Mouse (Mus musculus) stomach, embryonic 14.5 days (tissue): ENCODE data around the gene Epas1. TPM values are rescaled to one million over a fixed set of nuclear protein-coding genes. Genes with fewer than 3 reads are reported as not detected.
A peak's percentile ranks its signal among the peaks of the same experiment; 100 is the strongest.

Source experiments
- ATAC-seq: fragments of 200-750 bp; cut with Nextera tagmentation; 2 replicates; pipeline ENCODE4 v1.8.0; 2017; ENCODE audit warnings: low read depth, moderate TSS enrichment; ENCODE audit not compliant: insufficient number of reproducible peaks, insufficient read depth, low FRiP score
- H3K27ac ChIP-seq: fragments of 300-500 bp; sonication (generic); 2 replicates; pipeline ENCODE4 v1.5.1; 2014; ENCODE audit warnings: mild to moderate bottlenecking, low read length, moderate library complexity, mixed read lengths
- H3K27me3 ChIP-seq: fragments of 300-500 bp; sonication (generic); 2 replicates; pipeline ENCODE4 v1.6.1; 2014; ENCODE audit warnings: low read length, control low read depth, mixed read lengths; ENCODE audit not compliant: control insufficient read depth, insufficient read depth
- H3K36me3 ChIP-seq: fragments of 300-500 bp; sonication (generic); 2 replicates; pipeline ENCODE4 v1.6.1; 2014; ENCODE audit warnings: mild to moderate bottlenecking, control low read depth, low read length, moderate library complexity, mixed read lengths; ENCODE audit not compliant: control insufficient read depth, insufficient read depth
- H3K4me1 ChIP-seq: fragments of 300-500 bp; sonication (generic); 2 replicates; pipeline ENCODE4 v1.6.1; 2014; ENCODE audit warnings: low read length, control low read depth, mixed read lengths; ENCODE audit not compliant: control insufficient read depth, insufficient read depth
- H3K4me2 ChIP-seq: fragments of 300-500 bp; sonication (generic); replicated peaks from 2 replicates; pipeline ENCODE4 v1.6.1; 2014; ENCODE audit warnings: low read depth, low read length, control low read depth
- H3K4me3 ChIP-seq: fragments of 300-500 bp; sonication (generic); 2 replicates; pipeline ENCODE4 v1.5.1; 2014; ENCODE audit warnings: low read depth, low read length, control low read depth
- H3K9ac ChIP-seq: fragments of 300-500 bp; sonication (generic); replicated peaks from 2 replicates; pipeline ENCODE4 v1.6.1; 2014; ENCODE audit warnings: low read depth, mild to moderate bottlenecking, control low read depth, low read length, moderate library complexity, mixed read lengths
- H3K9me3 ChIP-seq: fragments of 300-500 bp; sonication (generic); 2 replicates; pipeline ENCODE4 v1.6.1; 2016; ENCODE audit warnings: low read depth, low read length, control low read depth; ENCODE audit not compliant: control insufficient read depth
- WGBS: fragments of 180-500 bp; shearing (Covaris S2); extraction: QIAGEN DNeasy Blood & Tissue Kit; methylation state at CpG from one replicate; pipeline ENCODE4 v1.1.7; 2014; 5-methylcytosine and 5-hydroxymethylcytosine counted together
- polyA plus RNA-seq: library from polyadenylated mRNA; unstranded; fragments of >200 nt; fragmentation: Nextera tagmentation; extraction: Ambion mirVana; gene quantifications from 2 replicates; pipeline ENCODE4 v1.2.1, GENCODE M21; 2014

Gene Epas1
- 8.4 and 9.5 TPM in 2 replicates for polyA plus RNA-seq

DNA sequence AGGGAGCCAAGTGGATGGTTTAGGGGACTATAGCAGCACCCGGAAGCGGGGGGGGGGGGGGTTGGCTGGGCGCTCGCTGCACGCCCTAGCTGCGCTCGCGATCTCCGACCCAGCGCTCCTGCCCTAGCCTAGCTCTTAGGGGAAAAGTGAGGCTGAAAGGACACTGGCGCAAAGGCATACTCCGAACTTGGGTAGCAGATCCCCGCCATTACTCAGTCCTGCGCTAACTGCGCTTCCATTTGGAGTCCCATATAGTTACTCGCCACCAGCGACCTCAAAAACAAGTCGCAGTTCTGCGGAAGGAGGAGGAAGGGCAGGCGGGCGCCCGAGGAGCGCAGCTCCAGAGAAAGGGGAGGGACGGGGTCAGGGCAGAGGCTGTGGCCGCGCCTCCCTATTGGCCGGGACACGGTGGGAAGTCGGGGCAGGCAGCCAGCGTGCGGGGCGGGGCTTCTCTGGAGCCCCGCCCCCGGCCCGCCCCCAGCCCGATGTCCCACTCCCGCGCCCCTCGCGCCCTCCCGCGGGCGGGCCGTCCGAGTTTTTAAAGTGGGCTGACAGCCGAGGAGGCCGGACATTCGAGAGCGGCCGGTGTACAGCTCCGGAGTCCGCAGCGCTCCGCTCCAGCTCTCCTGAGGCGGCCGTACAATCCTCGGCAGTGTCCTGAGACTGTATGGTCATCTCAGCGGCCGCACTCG lies at the start of gene Epas1:
TSS of gene Epas1 (plus strand) at position 571 of the 692 bp plus-strand sequence.
- peak within 1 kb of the TSS; percentile 34; the same call in 1 of the 2 replicates for H3K9ac ChIP-seq
- no peaks in the 10 kb centered on the region for H3K9me3 ChIP-seq
- H3K4me1 ChIP-seq: peaks cover 11% of the 10 kb centered on the region; the same call in 1 of the 2 replicates
- peak; percentile 94 for ATAC-seq
- H3K4me2 ChIP-seq: peak within 1 kb of the TSS; percentile 96
- H3K27me3 ChIP-seq: peaks cover 8% of the 10 kb centered on the region; the same call in 1 of the 2 replicates
- WGBS: under 1% methylated on average over 49 of the region's 60 CpGs
- H3K27ac ChIP-seq: peak within 1 kb of the TSS; percentile 33; the same call in 1 of the 2 replicates
- H3K36me3 ChIP-seq: no peaks in the 10 kb centered on the region
- H3K4me3 ChIP-seq: peak within 1 kb of the TSS; percentile 52

DNA sequence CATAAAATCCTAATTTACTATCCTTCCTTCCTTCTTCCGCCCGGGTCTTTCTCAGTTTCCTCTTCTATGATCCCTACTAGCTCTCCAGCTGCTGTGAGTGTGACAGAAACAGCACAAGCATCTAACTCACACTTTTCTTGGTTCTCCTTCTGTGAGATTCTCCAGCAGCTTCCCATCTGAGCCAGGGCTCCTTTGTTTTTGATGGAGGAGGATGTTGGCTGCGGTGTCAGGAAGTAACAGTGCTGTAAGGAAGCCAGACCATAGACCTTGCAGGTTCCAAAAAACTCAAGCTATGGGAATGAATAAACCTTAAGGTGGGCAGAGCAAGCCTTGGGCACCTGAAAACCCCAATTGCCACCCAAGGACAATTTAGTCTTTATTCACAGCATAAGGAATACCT lies 48.3 kb upstream of the Epas1 start:
- H3K27me3 ChIP-seq: no peaks in the 10 kb centered on the region
- H3K36me3 ChIP-seq: no peaks in the 10 kb centered on the region
- no peak overlapping the region for H3K4me2 ChIP-seq
- H3K9me3 ChIP-seq: no peaks in the 10 kb centered on the region
- no peak for ATAC-seq
- 83% methylated on average over 3 of the region's 3 CpGs for WGBS
- no peak overlapping the region for H3K9ac ChIP-seq
- H3K4me3 ChIP-seq: no peak overlapping the region
- H3K4me1 ChIP-seq: no peaks in the 10 kb centered on the region
- no peak overlapping the region for H3K27ac ChIP-seq

DNA sequence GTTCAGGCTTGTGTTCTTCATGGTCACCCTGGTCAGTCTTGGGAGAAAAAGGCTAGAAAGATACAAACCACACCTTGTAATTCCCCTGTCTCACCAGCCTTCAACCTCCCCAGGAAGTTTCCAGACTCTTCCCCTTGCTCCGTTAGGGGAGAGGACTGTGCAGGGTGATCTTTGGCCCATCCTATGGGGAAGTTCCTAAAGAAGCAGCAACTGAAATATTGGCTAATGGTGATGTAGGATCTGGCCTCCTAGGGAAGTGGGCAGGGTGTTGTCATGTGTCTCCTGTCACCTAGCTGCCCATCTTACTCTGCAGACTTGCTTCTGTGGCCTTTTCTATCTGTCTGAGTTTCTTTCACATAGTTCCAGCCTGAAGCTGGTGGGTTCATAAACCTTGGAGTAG lies 47.0 kb upstream of the Epas1 start:
- H3K4me3 ChIP-seq: no peak overlapping the region
- no peaks in the 10 kb centered on the region for H3K27me3 ChIP-seq
- no peak overlapping the region for H3K27ac ChIP-seq
- no peak overlapping the region for H3K4me2 ChIP-seq
- WGBS: 76% methylated on average over 1 of the region's 1 CpGs
- no peaks in the 10 kb centered on the region for H3K4me1 ChIP-seq
- ATAC-seq: no peak
- no peak overlapping the region for H3K9ac ChIP-seq
- no peaks in the 10 kb centered on the region for H3K9me3 ChIP-seq
- H3K36me3 ChIP-seq: no peaks in the 10 kb centered on the region

DNA sequence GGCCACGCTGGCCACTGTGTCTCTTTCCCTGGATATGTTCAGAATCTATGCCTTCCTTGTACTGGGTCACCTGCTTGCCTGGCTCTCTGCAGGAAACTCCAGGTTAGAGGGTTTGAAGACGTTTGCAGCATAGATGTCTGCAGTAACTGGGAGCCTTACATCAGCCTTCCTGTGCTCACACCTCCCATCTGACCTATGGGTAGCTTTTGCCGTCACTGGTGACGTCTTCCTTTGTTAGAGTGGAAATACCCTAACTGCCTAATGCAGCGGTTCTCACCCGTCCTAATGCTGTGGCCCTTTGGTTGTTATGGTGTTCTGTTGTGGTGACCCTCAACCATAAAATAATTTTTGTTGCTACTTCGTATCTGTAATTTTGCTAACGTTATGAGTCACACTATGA lies 43.7 kb upstream of the Epas1 start:
- no peaks in the 10 kb centered on the region for H3K9me3 ChIP-seq
- no peak overlapping the region for H3K4me2 ChIP-seq
- H3K36me3 ChIP-seq: no peaks in the 10 kb centered on the region
- H3K9ac ChIP-seq: no peak overlapping the region
- H3K4me1 ChIP-seq: no peaks in the 10 kb centered on the region
- 79% methylated on average over 8 of the region's 8 CpGs for WGBS
- H3K27me3 ChIP-seq: no peaks in the 10 kb centered on the region
- no peak for ATAC-seq
- H3K4me3 ChIP-seq: no peak overlapping the region
- H3K27ac ChIP-seq: no peak overlapping the region

DNA sequence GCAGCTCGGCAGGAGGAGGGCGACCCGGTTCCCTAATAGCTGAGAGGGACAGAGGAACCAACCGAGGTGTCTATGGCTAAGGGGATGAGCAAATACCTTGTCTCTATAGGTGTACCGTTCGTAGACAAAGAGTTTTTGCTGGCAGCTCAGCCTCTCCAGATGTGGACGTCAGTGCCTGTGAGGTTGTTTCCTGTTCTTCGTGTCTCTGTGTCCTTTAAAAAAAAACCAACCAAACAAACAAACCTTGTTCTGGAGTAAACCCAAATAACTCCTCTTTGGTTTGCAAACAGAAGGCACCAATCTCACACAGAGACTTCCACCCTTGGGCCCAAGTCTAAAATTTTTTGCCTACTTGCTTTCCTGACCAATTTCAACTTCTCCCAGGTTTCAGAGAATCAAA lies 43.1 kb upstream of the Epas1 start:
- Histone ChIP-seq H3K4me3 (no peak overlapping the region), H3K27ac (no peak overlapping the region), H3K9ac (no peak overlapping the region), H3K4me1 (no peaks in the 10 kb centered on the region), H3K36me3 (no peaks in the 10 kb centered on the region), H3K4me2 (no peak overlapping the region), H3K27me3 (no peaks in the 10 kb centered on the region), H3K9me3 (no peaks in the 10 kb centered on the region)
- WGBS: 76% methylated on average over 8 of the region's 8 CpGs
- ATAC-seq: no peak

DNA sequence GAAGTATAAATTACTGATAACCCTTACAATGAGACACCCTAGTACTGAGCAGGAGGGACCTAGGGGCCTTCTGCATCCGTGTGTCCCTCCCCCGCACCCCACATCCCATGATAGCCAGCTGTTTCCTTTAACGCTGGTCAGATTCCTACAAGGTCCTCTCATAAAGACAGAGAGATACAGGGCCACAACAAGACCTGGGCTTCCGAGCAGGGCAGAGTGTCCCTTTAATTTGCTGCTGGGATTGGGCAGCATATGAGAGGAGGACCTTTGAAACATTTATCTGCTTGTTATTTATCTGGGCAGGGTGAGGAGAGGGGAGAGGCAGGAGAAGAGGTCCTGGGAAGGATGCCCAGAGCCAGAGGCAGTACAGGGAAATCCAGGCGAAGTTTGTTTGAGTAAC lies 41.6 kb upstream of the Epas1 start:
- Histone ChIP-seq H3K27me3 (no peaks in the 10 kb centered on the region), H3K36me3 (no peaks in the 10 kb centered on the region), H3K9me3 (no peaks in the 10 kb centered on the region), H3K4me1 (no peaks in the 10 kb centered on the region), H3K9ac (no peak overlapping the region), H3K4me2 (no peak overlapping the region), H3K4me3 (no peak overlapping the region), H3K27ac (no peak overlapping the region)
- WGBS: 35% methylated on average over 5 of the region's 5 CpGs
- no peak for ATAC-seq

DNA sequence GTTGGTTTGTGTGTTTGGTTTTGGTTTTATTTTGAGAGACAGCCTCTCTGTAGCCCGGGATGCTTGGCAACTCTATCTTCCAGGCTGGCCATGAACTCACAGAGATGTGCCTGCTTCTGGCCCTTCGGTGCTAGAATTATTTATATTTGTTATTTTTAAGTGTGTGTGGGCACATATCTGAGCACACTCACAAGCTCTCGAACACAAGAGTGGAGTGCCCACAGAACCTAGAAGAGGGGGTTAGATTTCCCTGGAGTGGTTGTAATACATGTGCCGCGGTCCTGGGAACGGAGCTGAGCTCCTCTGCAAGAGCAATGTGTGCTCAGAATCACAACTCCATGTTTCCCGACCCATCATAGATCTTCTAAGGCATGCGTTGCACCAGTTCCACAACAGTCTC lies 40.9 kb upstream of the Epas1 start:
- Histone ChIP-seq H3K36me3 (no peaks in the 10 kb centered on the region), H3K27me3 (no peaks in the 10 kb centered on the region), H3K27ac (no peak overlapping the region), H3K4me3 (no peak overlapping the region), H3K9me3 (no peaks in the 10 kb centered on the region), H3K9ac (no peak overlapping the region), H3K4me2 (no peak overlapping the region), H3K4me1 (no peaks in the 10 kb centered on the region)
- 85% methylated on average over 8 of the region's 8 CpGs for WGBS
- ATAC-seq: no peak

DNA sequence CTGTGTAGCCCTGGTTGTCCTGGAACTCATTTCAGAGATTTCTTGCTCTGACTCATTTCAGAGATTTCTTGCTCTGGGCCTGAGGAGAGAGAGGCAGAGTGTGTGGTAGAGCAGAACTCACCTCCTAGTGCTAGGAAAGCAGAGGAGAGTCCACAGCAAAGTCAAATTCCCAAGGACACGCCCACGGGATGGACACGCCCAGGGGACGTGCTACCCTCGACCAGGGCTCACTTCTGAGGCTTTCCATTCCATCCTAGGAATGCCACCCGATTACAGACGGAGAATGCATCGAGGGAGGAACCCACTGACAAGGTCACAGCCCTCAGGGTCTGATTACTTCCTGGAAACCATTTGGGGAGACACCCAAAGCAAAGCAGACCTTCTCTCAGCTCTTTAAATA lies 39.9 kb upstream of the Epas1 start:
- ATAC-seq: peak; percentile 75; the same call in 1 of the 2 replicates

More for the DNA sequence above, 39.9 kb upstream of the Epas1 start:
- WGBS: 12% methylated on average over 8 of the region's 8 CpGs
- H3K9me3 ChIP-seq: no peaks in the 10 kb centered on the region
- no peaks in the 10 kb centered on the region for H3K36me3 ChIP-seq
- H3K4me1 ChIP-seq: no peaks in the 10 kb centered on the region
- no peak overlapping the region for H3K9ac ChIP-seq
- no peak overlapping the region for H3K4me3 ChIP-seq
- H3K4me2 ChIP-seq: no peak overlapping the region
- H3K27me3 ChIP-seq: no peaks in the 10 kb centered on the region
- no peak overlapping the region for H3K27ac ChIP-seq
